In the genomic region with DNA sequence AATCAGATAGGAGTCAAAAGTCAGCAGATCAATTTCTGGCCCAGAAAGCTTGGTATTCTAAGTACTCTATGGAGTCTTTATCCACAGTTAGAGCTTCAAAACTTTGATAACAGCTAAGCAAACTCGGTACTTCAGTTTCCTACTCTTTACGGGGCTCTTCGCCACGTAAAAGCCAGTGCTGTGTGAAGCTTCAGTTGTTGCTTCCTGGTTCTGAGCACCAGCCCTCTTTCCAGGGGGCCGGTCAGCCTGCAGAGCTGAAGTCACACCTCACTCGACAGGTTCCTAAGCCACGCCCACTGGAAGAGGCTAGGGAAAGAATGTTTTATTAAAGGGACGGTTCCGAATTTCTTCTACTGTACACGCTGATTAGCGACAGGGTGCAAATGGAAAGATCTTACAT, we compare ENCODE assay signal across 7 mouse cellular contexts. TPM values are rescaled to one million over a fixed set of nuclear protein-coding genes. Genes with fewer than 3 reads are reported as not detected.
A peak's percentile ranks its signal among the peaks of the same experiment; 100 is the strongest.
DNase-seq lines count a peak whose midpoint lies in the region; ATAC-seq and TF ChIP-seq lines count a peak whose summit lies in the region.

No protein-coding gene starts in this region.

- 0 out of 2 replicates have a peak overlapping the region, but pooled peaks have one; percentile 16 for H3K4me3 ChIP-seq in embryonic facial prominence, embryonic 12.5 days
- peak overlapping the region; percentile 8 to 45 for H3K4me3 ChIP-seq in liver, embryonic 14.5 days (ENCODE audit: insufficient read depth in 1 of 2, low read depth in 2 of 2, low read length in 2 of 2)
- H3K4me3 ChIP-seq in small intestine, adult 2 months (ENCODE audit: low read depth, low read length) = peak overlapping the region; percentile 26

- no peaks in the 10 kb centered on the region for H3K4me1 ChIP-seq in embryonic facial prominence, embryonic 12.5 days
- peaks cover 30 to 33% of the 10 kb centered on the region in 2 experiments for H3K4me1 ChIP-seq in liver, embryonic 14.5 days (replicated peaks; ENCODE audit: control insufficient read depth in 2 of 2, insufficient read depth in 2 of 2, low read length in 1 of 2)
- H3K4me1 ChIP-seq in small intestine, adult 2 months (ENCODE audit: control insufficient read depth, insufficient read depth, insufficient read length, low read length) = peaks cover 7% of the 10 kb centered on the region; the same call in 1 of the 2 replicates

- no peak overlapping the region for H3K9ac ChIP-seq in embryonic facial prominence, embryonic 12.5 days
- H3K9ac ChIP-seq in liver, embryonic 14.5 days (replicated peaks) = peak overlapping the region; percentile 47

- no peak for TF ChIP-seq CTCF in liver, embryonic 14.5 days (IDR thresholded peaks at IDR 0.05; ENCODE audit: low read depth)
- TF ChIP-seq CTCF in small intestine, adult 2 months (IDR thresholded peaks at IDR 0.05; ENCODE audit: extremely low read depth, insufficient read length, insufficient replicate concordance, low read depth, low read length) = no peak

- H3K27me3 ChIP-seq in embryonic facial prominence, embryonic 12.5 days = no peaks in the 10 kb centered on the region
- H3K27me3 ChIP-seq in liver, embryonic 14.5 days (ENCODE audit: control insufficient read depth, insufficient read depth, low read length) = no peaks in the 10 kb centered on the region
- no peaks in the 10 kb centered on the region for H3K27me3 ChIP-seq in small intestine, adult 2 months (ENCODE audit: control insufficient read depth, insufficient read depth, low read length)

- no peak overlapping the region for H3K27ac ChIP-seq in embryonic facial prominence, embryonic 12.5 days
- no peak overlapping the region for H3K27ac ChIP-seq in liver, embryonic 14.5 days
- H3K27ac ChIP-seq in small intestine, adult 2 months (ENCODE audit: insufficient read depth, low read depth, low read length) = peak overlapping the region; percentile 50; the same call in 1 of the 2 replicates

- no peaks in the 10 kb centered on the region for H3K9me3 ChIP-seq in embryonic facial prominence, embryonic 12.5 days
- H3K9me3 ChIP-seq in liver, embryonic 14.5 days (ENCODE audit: control insufficient read depth, low read length) = no peaks in the 10 kb centered on the region

- DNase-seq in adrenal gland, adult 2 months = peak; percentile 48
- peak; percentile 42 to 60 (median 47) for DNase-seq in liver, embryonic 14.5 days (ENCODE audit: low read depth in 3 of 3, low spot score in 3 of 3)
- no peak for DNase-seq in layer of hippocampus, adult 18-20 months (ENCODE audit: low spot score in 2 of 2)
- DNase-seq in layer of hippocampus, adult 9-10 months (ENCODE audit: low spot score) = no peak

- TF ChIP-seq EP300 in liver, embryonic 14.5 days (IDR thresholded peaks at IDR 0.05; ENCODE audit: low read depth) = no peak

- H3K4me2 ChIP-seq in embryonic facial prominence, embryonic 12.5 days (replicated peaks) = peak overlapping the region; percentile 40
- H3K4me2 ChIP-seq in liver, embryonic 14.5 days (ENCODE audit: low read depth) = peak overlapping the region; percentile 67

- peak; percentile 25; the same call in 1 of the 2 replicates for TF ChIP-seq POLR2A in small intestine, adult 2 months (IDR thresholded peaks at IDR 0.05; ENCODE audit: low read depth, low read length)

- WGBS in embryonic facial prominence, embryonic 12.5 days = 12% methylated on average over 11 of the region's 11 CpGs
- 6% methylated on average over 11 of the region's 11 CpGs for WGBS in liver, embryonic 14.5 days (ENCODE audit: insufficient replicate concordance)
- WGBS in small intestine, adult 2 months = 5% methylated on average over 11 of the region's 11 CpGs

- ATAC-seq in embryonic facial prominence, embryonic 12.5 days (ENCODE audit: insufficient number of reproducible peaks, insufficient read depth, low FRiP score, low TSS enrichment) = no peak
- peak; percentile 98 for ATAC-seq in inflammation-experienced regulatory T-cells, adult 6 months
- peak; percentile 34; the same call in 1 of the 2 replicates for ATAC-seq in liver, embryonic 14.5 days (ENCODE audit: insufficient read depth)

- H3K36me3 ChIP-seq in embryonic facial prominence, embryonic 12.5 days = no peaks in the 10 kb centered on the region
- H3K36me3 ChIP-seq in liver, embryonic 14.5 days (replicated peaks; ENCODE audit: control insufficient read depth, insufficient read depth, low read depth) = no peaks in the 10 kb centered on the region
- H3K36me3 ChIP-seq in small intestine, adult 2 months (ENCODE audit: control insufficient read depth, insufficient read depth, low read length) = peaks cover 4% of the 10 kb centered on the region

RNA-seq across cellular contexts. Expression of gene Zdhhc23, which starts 36.6 kb away (rescaled TPM):
- 1 to 10 TPM; 1.1 TPM for total RNA-seq in adrenal gland, adult 2 months (2021)
- polyA plus RNA-seq in adrenal gland, adult 2 months (2012; rRNA removed) = 0.19 and 0.33 TPM in 2 replicates
- polyA plus RNA-seq in embryonic facial prominence, embryonic 12.5 days (2016; fragmentation: Nextera tagmentation; extraction: Ambion mirVana) = 0.34 and 0.59 TPM in 2 replicates
- polyA plus RNA-seq in inflammation-experienced regulatory T-cells, adult 6 months (2017; shearing (Covaris generic)) = 1 to 10 TPM in 2 of 3 experiments, under 1 TPM in 1; 0.87 to 3.0 (median 2.5) TPM
- 0.22 and 0.25 TPM in 2 replicates for polyA plus RNA-seq in liver, embryonic 14.5 days (2012; rRNA removed)
- polyA plus RNA-seq in liver, embryonic 14.5 days (2014; fragmentation: Nextera tagmentation; extraction: Ambion mirVana) = 0.16 and 0.20 TPM in 2 replicates
- 2.2 and 3.4 TPM in 2 replicates for polyA plus RNA-seq in small intestine, adult 2 months (2012; rRNA removed)
- 10 to 100 TPM; 40.8 to 46.1 TPM for total RNA-seq in layer of hippocampus, adult 18-20 months (2021)

RNA-seq across cellular contexts. Expression of gene Gramd1c, which starts 47.0 kb away (rescaled TPM):
- total RNA-seq in adrenal gland, adult 2 months (2021) = 1 to 10 TPM in 1 of 2 experiments, under 1 TPM in 1; 0.97 to 1.8 TPM
- 0.03 TPM in 2 replicates for polyA plus RNA-seq in adrenal gland, adult 2 months (2012; rRNA removed)
- polyA plus RNA-seq in embryonic facial prominence, embryonic 12.5 days (2016; fragmentation: Nextera tagmentation; extraction: Ambion mirVana) = 6.2 and 6.3 TPM in 2 replicates
- 1 to 10 TPM; 3.9 to 5.8 (median 4.9) TPM for polyA plus RNA-seq in inflammation-experienced regulatory T-cells, adult 6 months (2017; shearing (Covaris generic))
- polyA plus RNA-seq in liver, embryonic 14.5 days (2012; rRNA removed) = 1.0 and 1.6 TPM in 2 replicates
- polyA plus RNA-seq in liver, embryonic 14.5 days (2014; fragmentation: Nextera tagmentation; extraction: Ambion mirVana) = 2.2 and 2.9 TPM in 2 replicates
- 0.61 and 1.3 TPM in 2 replicates for polyA plus RNA-seq in small intestine, adult 2 months (2012; rRNA removed)
- total RNA-seq in layer of hippocampus, adult 18-20 months (2021) = 1 to 10 TPM; 4.1 to 4.4 TPM

Comparison
In these comparisons a context has a peak if more than half of its experiments do, and no peak if none do; other contexts are left out.
1. DNase-seq: peak in adrenal gland, adult 2 months (single experiment) and liver, embryonic 14.5 days (3 of 3); none in layer of hippocampus, adult 18-20 months (0 of 2) and layer of hippocampus, adult 9-10 months (single experiment).
2. Peak in every context shown above with its lines, with median percentiles within 50 percentile points of each other: H3K4me3 ChIP-seq.